Mouse (Mus musculus): ENCODE results near the gene Gm37240. TPM values are rescaled to one million over a fixed set of nuclear protein-coding genes. Genes with fewer than 3 reads are reported as not detected.

Gm37240 gene
- polyA plus RNA-seq, 1 experiment: 0.77 TPM

DNA sequence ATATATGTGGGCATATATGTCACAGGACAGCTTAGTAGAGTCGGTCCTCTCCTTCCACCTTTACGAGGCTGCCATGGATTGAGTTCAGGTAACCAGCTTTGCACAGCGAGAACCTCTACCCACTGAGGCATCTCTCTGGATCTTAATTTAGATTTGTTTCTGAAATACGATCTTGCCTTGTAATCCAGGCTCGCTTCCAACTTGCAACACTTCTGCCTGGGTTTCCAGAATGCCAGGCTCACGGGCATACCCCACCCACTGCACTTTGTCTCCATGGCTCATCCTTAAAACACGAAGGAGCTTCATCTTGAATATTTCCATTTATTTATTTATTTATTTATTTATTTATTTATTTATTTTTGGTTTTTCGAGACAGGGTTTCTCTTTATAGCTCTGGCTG, 202.0 kb downstream of the Gm37240 start:
- no peak for DNase-seq
- no peaks in the 10 kb centered on the region for H3K27me3 ChIP-seq (ENCODE audit: control insufficient read depth, insufficient read depth, low read length)
- 54% methylated on average over 8 of the region's 8 CpGs for WGBS
- H3K4me1 ChIP-seq (ENCODE audit: control insufficient read depth, insufficient read depth, low read length): no peaks in the 10 kb centered on the region
- TF ChIP-seq POLR2A (IDR thresholded peaks at IDR 0.05; ENCODE audit: borderline replicate concordance, insufficient read depth, low read length) (no peak), CTCF (IDR thresholded peaks at IDR 0.05; ENCODE audit: borderline replicate concordance, insufficient read depth, low read depth, low read length) (no peak)
- no peak overlapping the region for H3K27ac ChIP-seq (ENCODE audit: insufficient read depth, low read length)
- no peak overlapping the region for H3K4me3 ChIP-seq (replicated peaks; ENCODE audit: insufficient read depth, low read depth, low read length)

DNA sequence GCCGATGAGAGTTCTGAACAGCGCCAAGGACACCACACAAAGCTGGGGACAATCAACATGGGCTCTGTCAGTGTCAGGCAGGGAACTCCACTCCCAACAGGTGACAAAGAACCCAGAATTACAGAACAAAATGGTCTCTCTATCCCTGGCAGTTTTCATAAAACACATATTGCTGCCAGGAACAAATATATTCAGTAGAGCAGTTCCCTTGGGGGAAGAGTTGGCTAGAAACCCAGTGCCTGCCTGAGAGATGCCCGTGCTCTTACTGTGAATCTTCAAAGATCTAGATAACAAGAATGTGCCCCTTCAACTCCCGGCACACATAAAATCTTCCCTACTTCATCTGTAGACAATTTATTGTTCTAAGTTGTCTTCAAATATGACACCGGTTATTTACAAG, 203.7 kb downstream of the Gm37240 start:
- no peak for DNase-seq

DNA sequence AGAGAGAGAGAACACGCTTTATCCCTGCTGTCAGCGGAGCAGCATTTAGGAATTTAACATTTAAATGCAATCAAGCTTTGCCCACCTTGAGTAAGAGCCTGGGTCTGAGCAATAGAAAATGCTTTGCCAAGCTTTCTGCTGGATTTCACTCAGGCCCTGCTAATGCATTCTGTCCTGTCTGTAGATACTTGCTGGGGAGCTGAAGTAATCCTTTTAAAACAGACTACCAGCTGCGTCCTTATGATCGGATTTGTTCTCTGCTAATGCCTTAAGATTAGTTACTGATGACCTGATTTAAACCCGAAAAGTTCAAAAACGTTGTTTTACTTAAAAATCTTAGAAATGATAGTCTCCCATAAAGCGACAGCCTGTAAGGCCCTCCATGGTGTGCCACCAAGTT, 206.2 kb downstream of the Gm37240 start:
- H3K4me1 ChIP-seq (ENCODE audit: control insufficient read depth, insufficient read depth, low read length): no peaks in the 10 kb centered on the region
- no peak for DNase-seq
- H3K27me3 ChIP-seq (ENCODE audit: control insufficient read depth, insufficient read depth, low read length): no peaks in the 10 kb centered on the region
- TF ChIP-seq POLR2A (IDR thresholded peaks at IDR 0.05; ENCODE audit: borderline replicate concordance, insufficient read depth, low read length) (no peak), CTCF (IDR thresholded peaks at IDR 0.05; ENCODE audit: borderline replicate concordance, insufficient read depth, low read depth, low read length) (no peak)
- no peak overlapping the region for H3K27ac ChIP-seq (ENCODE audit: insufficient read depth, low read length)
- H3K4me3 ChIP-seq (replicated peaks; ENCODE audit: insufficient read depth, low read depth, low read length): no peak overlapping the region
- WGBS: 81% methylated on average over 7 of the region's 7 CpGs

More for the DNA sequence above, 203.7 kb downstream of the Gm37240 start:
- Histone ChIP-seq H3K4me1 (ENCODE audit: control insufficient read depth, insufficient read depth, low read length) (no peaks in the 10 kb centered on the region), H3K27me3 (ENCODE audit: control insufficient read depth, insufficient read depth, low read length) (no peaks in the 10 kb centered on the region), H3K27ac (ENCODE audit: insufficient read depth, low read length) (no peak overlapping the region), H3K4me3 (replicated peaks; ENCODE audit: insufficient read depth, low read depth, low read length) (no peak overlapping the region)
- no peak for TF ChIP-seq POLR2A (IDR thresholded peaks at IDR 0.05; ENCODE audit: borderline replicate concordance, insufficient read depth, low read length)
- no peak for TF ChIP-seq CTCF (IDR thresholded peaks at IDR 0.05; ENCODE audit: borderline replicate concordance, insufficient read depth, low read depth, low read length)
- WGBS: 78% methylated on average over 5 of the region's 5 CpGs

DNA sequence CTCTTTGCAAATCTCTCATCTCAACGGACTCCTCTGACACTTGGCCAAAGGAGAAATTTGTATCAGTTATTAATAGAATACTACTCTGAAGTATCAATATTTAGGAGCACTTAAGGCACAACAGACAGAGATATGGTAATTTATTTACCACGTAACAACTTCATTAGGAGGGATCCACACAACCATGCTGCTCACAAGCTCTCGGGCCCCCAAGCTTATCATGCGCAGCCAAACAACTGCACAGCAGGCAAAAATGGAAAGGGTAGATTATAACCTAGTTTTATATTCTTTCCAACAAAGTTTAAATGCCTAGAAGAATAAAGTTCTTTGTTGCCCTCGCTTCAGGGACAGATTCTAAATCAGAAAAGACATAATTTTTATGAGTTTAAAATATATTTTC, 207.4 kb downstream of the Gm37240 start:
- Histone ChIP-seq H3K4me1 (ENCODE audit: control insufficient read depth, insufficient read depth, low read length) (no peaks in the 10 kb centered on the region), H3K27me3 (ENCODE audit: control insufficient read depth, insufficient read depth, low read length) (no peaks in the 10 kb centered on the region), H3K4me3 (replicated peaks; ENCODE audit: insufficient read depth, low read depth, low read length) (no peak overlapping the region), H3K27ac (ENCODE audit: insufficient read depth, low read length) (no peak overlapping the region)
- no peak for TF ChIP-seq CTCF (IDR thresholded peaks at IDR 0.05; ENCODE audit: borderline replicate concordance, insufficient read depth, low read depth, low read length)
- TF ChIP-seq POLR2A (IDR thresholded peaks at IDR 0.05; ENCODE audit: borderline replicate concordance, insufficient read depth, low read length): no peak
- DNase-seq: no peak
- 84% methylated on average over 5 of the region's 5 CpGs for WGBS

DNA sequence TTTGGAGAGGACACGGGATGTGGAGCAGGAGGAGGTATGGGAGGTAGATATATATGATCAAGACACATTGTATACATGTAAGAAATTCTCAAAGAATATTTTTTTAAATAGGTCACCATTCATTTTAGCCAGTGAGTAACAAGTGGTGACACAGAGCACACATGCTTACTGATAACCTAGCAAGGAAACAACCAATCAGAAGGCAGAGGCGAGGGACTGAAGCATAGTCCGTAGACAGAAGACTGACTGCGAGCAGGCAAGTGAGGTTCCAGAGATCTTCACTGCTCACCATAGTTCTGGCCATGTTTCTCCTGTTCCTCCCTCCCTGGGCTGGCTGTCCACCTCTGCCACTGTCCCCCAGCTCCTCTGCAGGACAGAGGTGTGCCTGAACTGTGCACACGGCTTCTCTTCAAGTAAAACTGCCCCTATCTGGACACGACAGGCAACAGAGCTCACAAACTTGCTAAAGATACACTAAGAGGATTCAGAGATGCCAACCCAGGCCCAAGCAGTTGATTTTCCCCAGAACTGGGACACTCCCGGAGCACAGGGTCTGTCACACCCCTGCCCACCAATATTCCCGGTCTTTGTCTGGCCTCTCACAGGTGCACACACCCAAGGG, 207.9 kb downstream of the Gm37240 start:
- 83% methylated on average over 8 of the region's 8 CpGs for WGBS
- Histone ChIP-seq H3K27me3 (ENCODE audit: control insufficient read depth, insufficient read depth, low read length) (no peaks in the 10 kb centered on the region), H3K4me3 (replicated peaks; ENCODE audit: insufficient read depth, low read depth, low read length) (no peak overlapping the region), H3K27ac (ENCODE audit: insufficient read depth, low read length) (no peak overlapping the region), H3K4me1 (ENCODE audit: control insufficient read depth, insufficient read depth, low read length) (no peaks in the 10 kb centered on the region)
- no peak for DNase-seq
- TF ChIP-seq POLR2A (IDR thresholded peaks at IDR 0.05; ENCODE audit: borderline replicate concordance, insufficient read depth, low read length) (no peak), CTCF (IDR thresholded peaks at IDR 0.05; ENCODE audit: borderline replicate concordance, insufficient read depth, low read depth, low read length) (no peak)

DNA sequence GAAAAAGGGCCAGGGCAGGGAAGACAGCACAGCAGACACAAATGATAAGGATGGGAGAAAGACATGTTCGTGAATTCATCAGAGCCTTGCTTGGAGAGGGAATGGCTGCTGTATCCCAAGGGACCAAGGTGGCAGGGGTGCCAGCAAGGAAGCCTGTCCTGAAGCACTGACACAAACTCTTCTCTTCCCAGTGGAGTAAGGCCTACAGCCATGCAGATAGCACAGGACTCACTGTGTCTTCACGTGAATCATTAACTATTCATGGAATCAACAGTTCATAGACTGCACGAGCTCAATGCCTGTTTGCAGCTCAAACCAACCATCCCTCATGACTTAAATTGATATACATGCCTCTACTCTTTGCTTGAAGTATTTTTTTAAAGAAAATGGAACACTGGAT, 209.4 kb downstream of the Gm37240 start:
- Histone ChIP-seq H3K27me3 (ENCODE audit: control insufficient read depth, insufficient read depth, low read length) (no peaks in the 10 kb centered on the region), H3K4me3 (replicated peaks; ENCODE audit: insufficient read depth, low read depth, low read length) (no peak overlapping the region), H3K27ac (ENCODE audit: insufficient read depth, low read length) (no peak overlapping the region), H3K4me1 (ENCODE audit: control insufficient read depth, insufficient read depth, low read length) (no peaks in the 10 kb centered on the region)
- DNase-seq: no peak
- no peak for TF ChIP-seq CTCF (IDR thresholded peaks at IDR 0.05; ENCODE audit: borderline replicate concordance, insufficient read depth, low read depth, low read length)
- no peak for TF ChIP-seq POLR2A (IDR thresholded peaks at IDR 0.05; ENCODE audit: borderline replicate concordance, insufficient read depth, low read length)
- 85% methylated on average over 3 of the region's 3 CpGs for WGBS

DNA sequence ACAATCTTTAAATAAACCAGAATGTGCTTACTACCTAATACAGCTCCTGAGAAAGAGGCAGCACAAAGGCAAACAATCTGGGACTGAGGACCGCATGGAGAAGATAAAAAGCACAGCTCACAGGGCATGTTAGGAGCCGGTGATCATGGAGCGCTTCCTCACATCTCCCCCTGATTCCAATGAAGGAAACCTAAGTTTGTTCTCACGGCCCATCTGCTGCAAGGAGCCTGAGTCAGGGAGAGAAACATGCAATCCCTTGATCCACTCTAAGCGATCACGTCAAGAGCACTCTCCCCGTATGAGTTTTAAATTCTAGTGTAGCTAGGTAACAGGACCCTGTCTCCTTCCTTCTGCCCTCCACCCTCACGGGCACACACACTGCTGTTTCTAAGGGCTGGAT, 210.2 kb downstream of the Gm37240 start:
- WGBS: 89% methylated on average over 8 of the region's 8 CpGs
- TF ChIP-seq CTCF (IDR thresholded peaks at IDR 0.05; ENCODE audit: borderline replicate concordance, insufficient read depth, low read depth, low read length): no peak
- TF ChIP-seq POLR2A (IDR thresholded peaks at IDR 0.05; ENCODE audit: borderline replicate concordance, insufficient read depth, low read length): no peak
- no peak for DNase-seq
- Histone ChIP-seq H3K27ac (ENCODE audit: insufficient read depth, low read length) (no peak overlapping the region), H3K4me1 (ENCODE audit: control insufficient read depth, insufficient read depth, low read length) (no peaks in the 10 kb centered on the region), H3K27me3 (ENCODE audit: control insufficient read depth, insufficient read depth, low read length) (no peaks in the 10 kb centered on the region), H3K4me3 (replicated peaks; ENCODE audit: insufficient read depth, low read depth, low read length) (no peak overlapping the region)

DNA sequence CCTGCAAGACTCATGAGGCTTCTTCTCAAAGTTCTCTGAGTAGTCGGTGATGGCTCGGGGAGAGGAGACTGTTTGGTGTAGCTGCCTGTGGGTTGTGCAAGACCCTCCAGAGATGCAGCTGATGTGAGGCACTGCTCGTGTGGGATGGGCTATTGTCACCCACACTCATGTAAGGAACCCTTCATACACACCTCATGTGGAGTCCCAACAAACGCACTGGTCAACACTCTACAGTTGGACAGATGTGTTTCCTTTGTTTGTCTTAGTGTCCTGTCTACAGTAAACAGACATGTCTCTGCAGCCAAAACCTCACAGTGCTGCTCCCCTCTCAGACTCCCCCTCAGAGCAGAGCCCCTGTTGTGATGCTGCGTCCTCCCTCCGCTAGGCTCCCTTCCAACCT, 217.5 kb downstream of the Gm37240 start:
- TF ChIP-seq CTCF (IDR thresholded peaks at IDR 0.05; ENCODE audit: borderline replicate concordance, insufficient read depth, low read depth, low read length): no peak
- TF ChIP-seq POLR2A (IDR thresholded peaks at IDR 0.05; ENCODE audit: borderline replicate concordance, insufficient read depth, low read length): no peak
- Histone ChIP-seq H3K4me1 (ENCODE audit: control insufficient read depth, insufficient read depth, low read length) (peaks cover 4% of the 10 kb centered on the region; the same call in 1 of the 2 replicates), H3K27me3 (ENCODE audit: control insufficient read depth, insufficient read depth, low read length) (no peaks in the 10 kb centered on the region), H3K4me3 (replicated peaks; ENCODE audit: insufficient read depth, low read depth, low read length) (no peak overlapping the region), H3K27ac (ENCODE audit: insufficient read depth, low read length) (no peak overlapping the region)
- 75% methylated on average over 6 of the region's 6 CpGs for WGBS
- DNase-seq: no peak
